Mouse (Mus musculus): Measurements from ENCODE around the gene Vamp3. TPM values are rescaled to one million over a fixed set of nuclear protein-coding genes. Genes with fewer than 3 reads are reported as not detected.
A peak's percentile ranks its signal among the peaks of the same experiment; 100 is the strongest.

Vamp3 gene
- total and polyA plus RNA-seq, 3 experiments = 29.2 to 68.4 (median 44.1) TPM

DNA sequence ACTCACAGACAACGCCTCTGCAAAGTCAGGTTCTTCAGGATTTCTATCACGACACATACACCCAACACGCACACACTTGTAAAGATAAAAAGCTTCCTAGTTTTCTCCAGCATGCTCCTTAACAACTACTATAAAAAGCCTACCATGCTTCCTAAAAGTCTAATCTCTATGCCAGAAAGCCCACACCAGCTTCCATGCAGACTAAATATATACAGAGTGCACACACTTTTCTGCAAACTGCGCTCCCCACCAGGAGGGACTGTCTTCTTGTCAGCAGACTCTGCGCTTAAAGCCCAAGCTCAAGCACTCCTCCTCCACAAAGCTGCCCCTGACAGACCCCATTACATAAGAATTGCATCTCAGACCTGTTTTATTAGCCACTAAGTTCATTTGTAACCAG lies 16.3 kb downstream of the Vamp3 start:
- Histone ChIP-seq H3K4me3 (replicated peaks in 1 of 3; ENCODE audit: low read depth in 2 of 3, low read length in 2 of 3, poor library complexity in 1 of 3) (no peak overlapping the region), H3K36me3 (replicated peaks in 1 of 2; ENCODE audit: control insufficient read depth in 1 of 2, insufficient read depth in 1 of 2, low read length in 1 of 2) (peaks cover under 1 to 2% of the 10 kb centered on the region in 2 experiments)
- dilution Hi-C loops (cut with MboI; ENCODE audit: extremely low pct_ligation_motif_present, extremely low pct_unique_long_range_greater_than_20kb, low sequenced_read_pairs) = no loop called here

DNA sequence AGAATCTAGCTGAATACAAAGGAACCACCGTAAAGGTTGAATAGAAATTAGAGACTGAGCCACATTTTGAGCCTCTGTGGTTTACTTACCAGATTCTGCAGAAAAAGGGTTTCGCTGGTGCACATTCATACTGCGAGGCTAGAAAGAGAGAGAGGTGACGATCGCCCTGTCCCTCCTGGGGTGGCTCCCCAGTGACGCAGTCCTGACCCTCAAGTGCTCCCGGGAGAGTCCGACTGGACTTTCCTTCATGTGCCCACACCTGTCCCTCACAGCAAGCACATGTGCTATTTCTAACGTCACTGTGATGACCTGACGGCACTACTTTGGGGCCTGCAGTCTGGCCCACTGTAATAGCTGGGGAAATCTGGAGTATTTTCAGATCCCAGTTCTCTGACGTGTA lies 20.0 kb downstream of the Vamp3 start:
- no peak overlapping the region for H3K4me3 ChIP-seq (replicated peaks in 1 of 3; ENCODE audit: low read depth in 2 of 3, low read length in 2 of 3, poor library complexity in 1 of 3)
- no peaks in the 10 kb centered on the region for H3K27me3 ChIP-seq (replicated peaks)
- no peak overlapping the region for H3K4me2 ChIP-seq (ENCODE audit: insufficient read depth, low read depth, poor library complexity, severe bottlenecking)
- H3K27ac ChIP-seq (ENCODE audit: insufficient read depth, low read depth) = no peak overlapping the region
- no peak overlapping the region for H3K9ac ChIP-seq (ENCODE audit: insufficient read depth, low read depth)
- H3K9me3 ChIP-seq (replicated peaks; ENCODE audit: low read length) = no peaks in the 10 kb centered on the region
- peaks cover 2 to 9% of the 10 kb centered on the region in 2 experiments; a peak in 3 of 4 replicates for H3K4me1 ChIP-seq (ENCODE audit: control insufficient read depth in 1 of 2, insufficient read depth in 2 of 2)
- in situ Hi-C loops (cut with MboI; ENCODE audit: low pct_ligation_motif_present, low pct_unique_long_range_greater_than_20kb, low sequenced_read_pairs) (no loop called here), dilution Hi-C loops (cut with MboI; ENCODE audit: extremely low pct_ligation_motif_present, extremely low pct_unique_long_range_greater_than_20kb, low sequenced_read_pairs) (no loop called here)
- peak; percentile 16 for DNase-seq (ENCODE audit: extremely low read depth)
- TF ChIP-seq BHLHE40 (IDR thresholded peaks at IDR 0.05; ENCODE audit: low read depth, low read length) = peak; percentile 81
- TF ChIP-seq ZMIZ1 (IDR thresholded peaks at IDR 0.05; ENCODE audit: low read depth, low read length) = no peak
- no peak for TF ChIP-seq EP300 (IDR thresholded peaks at IDR 0.05; ENCODE audit: low read length)
- TF ChIP-seq ZC3H11A (IDR thresholded peaks at IDR 0.05; ENCODE audit: low read depth, low read length) = no peak
- peak; percentile 77 for TF ChIP-seq ETS1 (conservative IDR thresholded peaks at IDR 0.05; ENCODE audit: low read depth, low read length)
- TF ChIP-seq MYC (IDR thresholded peaks at IDR 0.05; ENCODE audit: low read depth, low read length) = no peak
- TF ChIP-seq HCFC1 (IDR thresholded peaks at IDR 0.05; ENCODE audit: low read depth, low read length) = no peak
- no peak for TF ChIP-seq NRF1 (IDR thresholded peaks at IDR 0.05; ENCODE audit: low read depth, low read length)
- no peak for TF ChIP-seq POLR2AphosphoS2 (IDR thresholded peaks at IDR 0.05; ENCODE audit: low read depth, low read length)
- peak; percentile 65 for TF ChIP-seq IRF4 (IDR thresholded peaks at IDR 0.05; ENCODE audit: low read depth, low read length)
- no peak for TF ChIP-seq JUN (IDR thresholded peaks at IDR 0.05; ENCODE audit: insufficient read depth, low read depth, low read length)
- TF ChIP-seq GABPA (IDR thresholded peaks at IDR 0.05; ENCODE audit: insufficient replicate concordance, low read depth, low read length) = no peak
- no peak for TF ChIP-seq NELFE (IDR thresholded peaks at IDR 0.05; ENCODE audit: low read depth, low read length)
- no peak for TF ChIP-seq CTCF (conservative IDR thresholded peaks at IDR 0.05 in 1 of 2, IDR thresholded peaks at IDR 0.05 in 1 of 2; ENCODE audit: low read depth in 2 of 2, low read length in 2 of 2)
- TF ChIP-seq E2F4 (IDR thresholded peaks at IDR 0.05; ENCODE audit: insufficient replicate concordance, low read depth, low read length) = no peak
- no peak for TF ChIP-seq SMC3 (IDR thresholded peaks at IDR 0.05; ENCODE audit: low read depth, low read length)
- no peak for TF ChIP-seq SIN3A (IDR thresholded peaks at IDR 0.05; ENCODE audit: low read length)
- no peak for TF ChIP-seq ELF1 (IDR thresholded peaks at IDR 0.05; ENCODE audit: low read depth, low read length)
- H3K79me2 ChIP-seq (replicated peaks; ENCODE audit: control insufficient read depth, extremely low read depth, insufficient read depth, poor library complexity, severe bottlenecking) = no peaks in the 10 kb centered on the region
- no peaks in the 10 kb centered on the region for H3K36me3 ChIP-seq (replicated peaks in 1 of 2; ENCODE audit: control insufficient read depth in 1 of 2, insufficient read depth in 1 of 2, low read length in 1 of 2)

More for the DNA sequence above, 16.3 kb downstream of the Vamp3 start:
- Histone ChIP-seq H3K27ac (ENCODE audit: insufficient read depth, low read depth) (no peak overlapping the region), H3K9ac (ENCODE audit: insufficient read depth, low read depth) (no peak overlapping the region), H3K4me2 (ENCODE audit: insufficient read depth, low read depth, poor library complexity, severe bottlenecking) (no peak overlapping the region), H3K79me2 (replicated peaks; ENCODE audit: control insufficient read depth, extremely low read depth, insufficient read depth, poor library complexity, severe bottlenecking) (no peaks in the 10 kb centered on the region), H3K9me3 (replicated peaks; ENCODE audit: low read length) (no peaks in the 10 kb centered on the region), H3K27me3 (replicated peaks) (no peaks in the 10 kb centered on the region), H3K4me1 (ENCODE audit: control insufficient read depth in 1 of 2, insufficient read depth in 2 of 2) (peaks cover 5 to 20% of the 10 kb centered on the region in 2 experiments)
- in situ Hi-C loops (cut with MboI; ENCODE audit: low pct_ligation_motif_present, low pct_unique_long_range_greater_than_20kb, low sequenced_read_pairs) = no loop called here
- no peak for DNase-seq (ENCODE audit: extremely low read depth)
- TF ChIP-seq POLR2AphosphoS2 (IDR thresholded peaks at IDR 0.05; ENCODE audit: low read depth, low read length) (no peak), ELF1 (IDR thresholded peaks at IDR 0.05; ENCODE audit: low read depth, low read length) (no peak), NRF1 (IDR thresholded peaks at IDR 0.05; ENCODE audit: low read depth, low read length) (no peak), MAFK (IDR thresholded peaks at IDR 0.05; ENCODE audit: insufficient replicate concordance, low read length) (no peak), CTCF (conservative IDR thresholded peaks at IDR 0.05 in 1 of 2, IDR thresholded peaks at IDR 0.05 in 1 of 2; ENCODE audit: low read depth in 2 of 2, low read length in 2 of 2) (no peak), TCF12 (IDR thresholded peaks at IDR 0.05; ENCODE audit: low read depth, low read length) (no peak), MEF2A (IDR thresholded peaks at IDR 0.05; ENCODE audit: borderline replicate concordance, low read depth, low read length) (no peak), USF1 (IDR thresholded peaks at IDR 0.05; ENCODE audit: low read depth, low read length) (no peak), PAX5 (IDR thresholded peaks at IDR 0.05; ENCODE audit: low read length) (no peak), MXI1 (IDR thresholded peaks at IDR 0.05; ENCODE audit: low read depth, low read length) (no peak), RAD21 (IDR thresholded peaks at IDR 0.05; ENCODE audit: low read depth, low read length) (no peak), ZNF384 (IDR thresholded peaks at IDR 0.05; ENCODE audit: low read depth, low read length) (no peak), CHD1 (IDR thresholded peaks at IDR 0.05; ENCODE audit: low read depth, low read length) (no peak), NELFE (IDR thresholded peaks at IDR 0.05; ENCODE audit: low read depth, low read length) (no peak), UBTF (IDR thresholded peaks at IDR 0.05; ENCODE audit: low read depth, low read length) (no peak)
